Mouse (Mus musculus): ENCODE data around the gene Aco2. TPM values are rescaled to one million over a fixed set of nuclear protein-coding genes. Genes with fewer than 3 reads are reported as not detected.

The Aco2 gene
- polyA plus RNA-seq (2015; fragmentation: Illumina TruSeq; extraction: RNeasy Lipid Tissue Mini Kit (QIAGEN cat#74804); ENCODE audit: insufficient read depth, low read depth, low replicate concordance): 36.1 TPM

GRCm38 (mm10) chr15:81872262-81873136, at the start of gene Aco2:
Gene Aco2 (plus strand): TSS chr15:81872309.

GRCm38 (mm10) chr15:81858517-81859329, 13.4 kb upstream of the Aco2 start, which contains the start of gene Tob2:
Gene Tob2 (minus strand): TSS chr15:81858796.

GRCm38 (mm10) chr15:81871604-81872261, 376 bp upstream of the Aco2 start, which contains the start of gene Phf5a:
Gene Phf5a (minus strand): TSS chr15:81871911.

GRCm38 (mm10) chr15:81925760-81926445, 53.8 kb downstream of the Aco2 start, which contains the start of gene Polr3h:
Gene Polr3h (minus strand): TSS chr15:81926240.

GRCm38 (mm10) chr15:81936679-81937078, 64.6 kb downstream of the Aco2 start, which contains the start of gene Csdc2:
Gene Csdc2 (plus strand): TSS chr15:81936759.

GRCm38 (mm10) chr15:81960171-81961077, 88.3 kb downstream of the Aco2 start, which contains the start of gene Pmm1:
Gene Pmm1 (minus strand): TSS chr15:81960930.

Other genes starting within 250 kb of the Aco2 start
- gene L3mbtl2, start 208.4 kb upstream of the Aco2 start, polyA plus RNA-seq (2015; fragmentation: Illumina TruSeq; extraction: RNeasy Lipid Tissue Mini Kit (QIAGEN cat#74804); ENCODE audit: insufficient read depth, low read depth, low replicate concordance): 4.5 TPM
- 1.5 TPM for gene Chadl, start 175.0 kb upstream of the Aco2 start, polyA plus RNA-seq (2015; fragmentation: Illumina TruSeq; extraction: RNeasy Lipid Tissue Mini Kit (QIAGEN cat#74804); ENCODE audit: insufficient read depth, low read depth, low replicate concordance)
- gene Zc3h7b, start 127.3 kb upstream of the Aco2 start, polyA plus RNA-seq (2015; fragmentation: Illumina TruSeq; extraction: RNeasy Lipid Tissue Mini Kit (QIAGEN cat#74804); ENCODE audit: insufficient read depth, low read depth, low replicate concordance): 7.7 TPM
- gene Rangap1, start 126.8 kb upstream of the Aco2 start, polyA plus RNA-seq (2015; fragmentation: Illumina TruSeq; extraction: RNeasy Lipid Tissue Mini Kit (QIAGEN cat#74804); ENCODE audit: insufficient read depth, low read depth, low replicate concordance): 7.8 TPM
- gene Tef, start 69.9 kb upstream of the Aco2 start, polyA plus RNA-seq (2015; fragmentation: Illumina TruSeq; extraction: RNeasy Lipid Tissue Mini Kit (QIAGEN cat#74804); ENCODE audit: insufficient read depth, low read depth, low replicate concordance): 14.2 TPM
- gene Tob2, start 13.5 kb upstream of the Aco2 start, polyA plus RNA-seq (2015; fragmentation: Illumina TruSeq; extraction: RNeasy Lipid Tissue Mini Kit (QIAGEN cat#74804); ENCODE audit: insufficient read depth, low read depth, low replicate concordance): 5.4 TPM
- gene Phf5a, start 398 bp upstream of the Aco2 start, polyA plus RNA-seq (2015; fragmentation: Illumina TruSeq; extraction: RNeasy Lipid Tissue Mini Kit (QIAGEN cat#74804); ENCODE audit: insufficient read depth, low read depth, low replicate concordance): 11.9 TPM
- gene Polr3h, start 53.9 kb downstream of the Aco2 start, polyA plus RNA-seq (2015; fragmentation: Illumina TruSeq; extraction: RNeasy Lipid Tissue Mini Kit (QIAGEN cat#74804); ENCODE audit: insufficient read depth, low read depth, low replicate concordance): 4.1 TPM
- gene Csdc2, start 64.5 kb downstream of the Aco2 start, polyA plus RNA-seq (2015; fragmentation: Illumina TruSeq; extraction: RNeasy Lipid Tissue Mini Kit (QIAGEN cat#74804); ENCODE audit: insufficient read depth, low read depth, low replicate concordance): 0.96 TPM
- 5.2 TPM for gene Pmm1, start 88.6 kb downstream of the Aco2 start, polyA plus RNA-seq (2015; fragmentation: Illumina TruSeq; extraction: RNeasy Lipid Tissue Mini Kit (QIAGEN cat#74804); ENCODE audit: insufficient read depth, low read depth, low replicate concordance)
- gene 1700029P11Rik, start 108.2 kb downstream of the Aco2 start, polyA plus RNA-seq (2015; fragmentation: Illumina TruSeq; extraction: RNeasy Lipid Tissue Mini Kit (QIAGEN cat#74804); ENCODE audit: insufficient read depth, low read depth, low replicate concordance): not detected
- 14.2 TPM for gene Xrcc6, start 115.5 kb downstream of the Aco2 start, polyA plus RNA-seq (2015; fragmentation: Illumina TruSeq; extraction: RNeasy Lipid Tissue Mini Kit (QIAGEN cat#74804); ENCODE audit: insufficient read depth, low read depth, low replicate concordance)
- gene Desi1, start 161.6 kb downstream of the Aco2 start, polyA plus RNA-seq (2015; fragmentation: Illumina TruSeq; extraction: RNeasy Lipid Tissue Mini Kit (QIAGEN cat#74804); ENCODE audit: insufficient read depth, low read depth, low replicate concordance): 13.3 TPM
- gene Snu13, start 175.3 kb downstream of the Aco2 start, polyA plus RNA-seq (2015; fragmentation: Illumina TruSeq; extraction: RNeasy Lipid Tissue Mini Kit (QIAGEN cat#74804); ENCODE audit: insufficient read depth, low read depth, low replicate concordance): 15.2 TPM
- not detected for gene 4930407I10Rik, start 186.8 kb downstream of the Aco2 start, polyA plus RNA-seq (2015; fragmentation: Illumina TruSeq; extraction: RNeasy Lipid Tissue Mini Kit (QIAGEN cat#74804); ENCODE audit: insufficient read depth, low read depth, low replicate concordance)
- not detected for gene Mei1, start 197.7 kb downstream of the Aco2 start, polyA plus RNA-seq (2015; fragmentation: Illumina TruSeq; extraction: RNeasy Lipid Tissue Mini Kit (QIAGEN cat#74804); ENCODE audit: insufficient read depth, low read depth, low replicate concordance)

All from pancreas, adult 10 weeks (tissue).